Comparison of ENCODE assay signal across 25 mouse cellular contexts in the genomic region with DNA sequence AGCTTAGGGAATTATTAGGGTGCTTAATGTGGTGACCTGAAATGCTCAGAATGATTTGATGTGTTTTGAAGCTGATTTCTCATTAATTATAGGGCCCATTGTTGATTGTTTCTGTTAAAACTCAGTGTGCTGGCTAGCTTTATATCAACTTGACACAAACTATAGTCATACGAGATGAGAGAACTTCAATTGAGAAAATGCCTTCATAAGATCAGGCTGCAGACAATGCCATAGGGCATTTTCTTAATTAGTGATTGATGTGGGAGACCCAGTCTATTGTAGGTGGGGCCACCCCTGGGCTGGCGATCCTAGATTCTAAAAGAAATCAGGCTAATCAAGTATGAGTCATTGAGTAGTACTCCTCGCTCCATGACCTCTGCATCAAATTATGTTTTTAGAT.
"Had no signal": no experiment of that assay in that cellular context is flagged by ENCODE, and none has a peak within 500 bp of the region (broad histone marks: within the 10 kb centered on the region; RNA-seq: fewer than 3 reads in every experiment).

No protein-coding gene starts in this region.

- H3K27ac ChIP-seq: heart, adult 2 months; heart, embryonic 13.5 days; heart, embryonic 15.5 days; hindbrain, embryonic 13.5 days; hindbrain, embryonic 15.5 days; hindbrain, postnatal 0 days; kidney, embryonic 15.5 days; kidney, postnatal 0 days; limb, embryonic 13.5 days; limb, embryonic 15.5 days had no signal

- H3K4me2 ChIP-seq: heart, embryonic 11.5 days; heart, embryonic 13.5 days; heart, embryonic 15.5 days; hindbrain, embryonic 13.5 days; hindbrain, embryonic 15.5 days; kidney, embryonic 15.5 days; limb, embryonic 13.5 days; limb, embryonic 15.5 days had no signal

- H3K4me1 ChIP-seq: heart, embryonic 13.5 days; heart, embryonic 15.5 days; hindbrain, embryonic 13.5 days; hindbrain, embryonic 15.5 days; kidney, embryonic 15.5 days; limb, embryonic 13.5 days; limb, embryonic 15.5 days had no signal

- H3K9ac ChIP-seq: heart, embryonic 13.5 days; heart, embryonic 15.5 days; hindbrain, embryonic 13.5 days; hindbrain, embryonic 15.5 days; kidney, embryonic 15.5 days; limb, embryonic 13.5 days; limb, embryonic 15.5 days had no signal

- ATAC-seq: hindbrain, postnatal 0 days; intestine, embryonic 16.5 days had no signal

- H3K9me3 ChIP-seq: heart, embryonic 13.5 days; heart, embryonic 15.5 days; hindbrain, embryonic 13.5 days; hindbrain, embryonic 15.5 days; kidney, embryonic 15.5 days; limb, embryonic 13.5 days; limb, embryonic 15.5 days had no signal

- DNase-seq: gastrocnemius, postnatal 14 days; gastrocnemius, postnatal 36 days; heart, adult 11 months; heart, adult 2 months; heart, postnatal 14 days; heart, postnatal 36 days; kidney, adult 11 months; kidney, adult 2 months; kidney, adult 9 months; kidney, postnatal 14 days; kidney, postnatal 36 days; layer of hippocampus, adult 9-11 months; layer of hippocampus, postnatal 36 days; left cerebral cortex, postnatal 4 days had no signal

- H3K4me3 ChIP-seq: heart, adult 2 months; heart, embryonic 13.5 days; heart, embryonic 15.5 days; hindbrain, embryonic 13.5 days; hindbrain, embryonic 15.5 days; kidney, embryonic 15.5 days; limb, embryonic 13.5 days; limb, embryonic 15.5 days had no signal

- H3K36me3 ChIP-seq: heart, embryonic 13.5 days; heart, embryonic 15.5 days; hindbrain, embryonic 13.5 days; hindbrain, embryonic 15.5 days; kidney, embryonic 15.5 days; limb, embryonic 13.5 days; limb, embryonic 15.5 days had no signal

- H3K27me3 ChIP-seq: heart, embryonic 13.5 days; heart, embryonic 15.5 days; hindbrain, embryonic 13.5 days; hindbrain, embryonic 15.5 days; kidney, embryonic 15.5 days; limb, embryonic 13.5 days; limb, embryonic 15.5 days had no signal
